Mouse (Mus musculus): ENCODE measurements around the gene Stra6.

The Stra6 gene

GRCm38 (mm10) chr9:58049861-58050260, 13.7 kb upstream of the Stra6 start:
- DNase-seq (ENCODE audit: low spot score) = no peak

GRCm38 (mm10) chr9:58051937-58052336, 11.7 kb upstream of the Stra6 start:
- DNase-seq (ENCODE audit: low spot score) = no peak

- DNase-seq (ENCODE audit: low spot score) = peak; percentile 57
Measured at GRCm38 (mm10) chr9:58053102-58053501, 10.5 kb upstream of the Stra6 start.

- no peak for DNase-seq (ENCODE audit: low spot score)
Measured at GRCm38 (mm10) chr9:58053544-58053943, 10.0 kb upstream of the Stra6 start.

- no peak for DNase-seq (ENCODE audit: low spot score)
Measured at GRCm38 (mm10) chr9:58054032-58054431, 9.6 kb upstream of the Stra6 start.

- no peak for DNase-seq (ENCODE audit: low spot score)
Measured at GRCm38 (mm10) chr9:58055666-58056065, 7.9 kb upstream of the Stra6 start.

GRCm38 (mm10) chr9:58059920-58060319, 3.7 kb upstream of the Stra6 start:
- DNase-seq (ENCODE audit: low spot score) = no peak

GRCm38 (mm10) chr9:58060677-58061667, 2.6 kb upstream of the Stra6 start:
- DNase-seq (ENCODE audit: low spot score) = no peak

- no peak for DNase-seq (ENCODE audit: low spot score)
Measured at GRCm38 (mm10) chr9:58065532-58065931, 1.9 kb downstream of the Stra6 start.

- DNase-seq (ENCODE audit: low spot score) = no peak
Measured at GRCm38 (mm10) chr9:58065977-58066730, 2.6 kb downstream of the Stra6 start.

- peak; percentile 80 for DNase-seq (ENCODE audit: low spot score)
Measured at GRCm38 (mm10) chr9:58066731-58067095, 3.1 kb downstream of the Stra6 start.

- peak; percentile 35 for DNase-seq (ENCODE audit: low spot score)
Measured at GRCm38 (mm10) chr9:58067546-58067945, 4.0 kb downstream of the Stra6 start.

- DNase-seq (ENCODE audit: low spot score) = no peak
Measured at GRCm38 (mm10) chr9:58074561-58074960, 11.0 kb downstream of the Stra6 start.

- DNase-seq (ENCODE audit: low spot score) = no peak
Measured at GRCm38 (mm10) chr9:58084586-58084985, 21.0 kb downstream of the Stra6 start.

GRCm38 (mm10) chr9:58085074-58085473, 21.5 kb downstream of the Stra6 start:
- no peak for DNase-seq (ENCODE audit: low spot score)

- no peak for DNase-seq (ENCODE audit: low spot score)
Measured at GRCm38 (mm10) chr9:58086203-58086602, 22.6 kb downstream of the Stra6 start.

GRCm38 (mm10) chr9:58086861-58087260, 23.3 kb downstream of the Stra6 start:
- DNase-seq (ENCODE audit: low spot score) = no peak

- no peak for DNase-seq (ENCODE audit: low spot score)
Measured at GRCm38 (mm10) chr9:58087277-58087998, 23.9 kb downstream of the Stra6 start.

GRCm38 (mm10) chr9:58091623-58092425, 28.2 kb downstream of the Stra6 start:
- no peak for DNase-seq (ENCODE audit: low spot score)

GRCm38 (mm10) chr9:58092581-58093269, 29.1 kb downstream of the Stra6 start:
- DNase-seq (ENCODE audit: low spot score) = no peak

GRCm38 (mm10) chr9:58093776-58094175, 30.2 kb downstream of the Stra6 start:
- DNase-seq (ENCODE audit: low spot score) = no peak
